Mouse (Mus musculus): ENCODE measurements around the gene Zp1. TPM values are rescaled to one million over a fixed set of nuclear protein-coding genes. Genes with fewer than 3 reads are reported as not detected.

The Zp1 gene
- not detected for polyA plus RNA-seq (2014; fragmentation: Illumina TruSeq; extraction: RNeasy Lipid Tissue Mini Kit (QIAGEN cat#74804); ENCODE audit: low read depth, low replicate concordance)

DNA sequence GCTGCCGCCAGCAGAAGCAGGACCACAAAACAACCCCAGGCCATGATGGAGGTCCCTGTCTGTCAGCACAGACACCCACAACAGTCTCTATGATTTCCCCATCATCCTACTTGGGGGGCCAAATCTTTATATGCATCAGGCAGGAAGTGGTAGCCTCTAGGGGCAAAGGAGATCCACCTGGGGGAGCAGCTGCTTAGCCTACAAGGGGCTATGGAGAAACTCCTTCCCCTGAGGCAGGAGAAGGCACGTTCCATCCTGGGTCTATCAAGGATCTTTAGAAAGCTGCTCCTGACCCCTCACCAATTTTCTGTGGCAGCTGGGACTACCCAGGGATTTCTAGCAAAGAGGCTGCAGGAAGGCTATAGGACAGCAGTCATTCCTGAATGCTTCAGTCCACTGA is at the start of gene Zp1:
Gene Zp1 (minus strand): TSS at position 101 of the 400 bp plus-strand sequence.

GRCm38 (mm10) chr19:10949112-10949511 is 28.7 kb upstream of the Zp1 start, which contains the start of gene Ccdc86:
Ccdc86 (minus strand) TSS chr19:10949266.

GRCm38 (mm10) chr19:10937110-10937563 is 16.7 kb upstream of the Zp1 start, which contains the start of gene Ptgdr2:
Ptgdr2 (plus strand) TSS chr19:10937160.

GRCm38 (mm10) chr19:10895016-10895528 is 25.4 kb downstream of the Zp1 start, which contains the start of gene Prpf19:
Prpf19 (plus strand) TSS chr19:10895231.

DNA sequence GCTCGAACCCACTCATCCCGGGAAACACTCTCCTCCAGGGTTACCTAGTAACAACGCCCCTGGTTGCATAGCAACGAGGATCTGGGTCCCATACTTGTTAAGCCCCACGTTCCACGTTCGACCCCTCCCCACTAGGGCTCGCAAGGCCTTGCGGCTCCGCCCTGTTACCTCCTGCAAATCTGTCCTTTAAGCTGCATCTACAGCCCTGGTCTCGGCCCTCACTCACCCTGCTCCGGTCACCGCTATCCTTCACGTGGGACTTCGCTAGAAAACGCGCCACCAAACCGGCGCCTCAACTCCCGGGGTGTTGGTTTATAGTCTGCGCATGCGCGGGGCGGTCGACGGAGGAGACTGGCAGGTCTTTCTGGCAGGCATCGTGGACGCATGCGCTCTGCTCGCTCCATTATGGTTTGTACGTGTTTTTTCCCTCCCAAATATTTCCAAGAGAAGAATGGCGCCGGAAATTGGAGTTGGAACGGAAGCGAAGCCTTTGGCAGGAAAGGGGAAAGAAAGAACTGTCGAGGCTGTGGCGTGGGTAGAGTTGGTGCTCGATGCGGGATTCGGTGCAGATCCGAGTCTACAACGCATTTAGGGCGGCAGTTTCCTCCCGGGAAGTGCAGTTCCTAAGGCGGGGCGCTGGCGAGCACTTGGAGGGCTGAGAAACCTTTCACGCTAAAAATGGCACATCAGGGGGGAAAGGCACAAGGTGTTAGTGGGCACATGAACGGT is 38.8 kb downstream of the Zp1 start, which contains the start of gene Tmem109:
Gene Tmem109 (minus strand): TSS at position 576 of the 729 bp plus-strand sequence.

DNA sequence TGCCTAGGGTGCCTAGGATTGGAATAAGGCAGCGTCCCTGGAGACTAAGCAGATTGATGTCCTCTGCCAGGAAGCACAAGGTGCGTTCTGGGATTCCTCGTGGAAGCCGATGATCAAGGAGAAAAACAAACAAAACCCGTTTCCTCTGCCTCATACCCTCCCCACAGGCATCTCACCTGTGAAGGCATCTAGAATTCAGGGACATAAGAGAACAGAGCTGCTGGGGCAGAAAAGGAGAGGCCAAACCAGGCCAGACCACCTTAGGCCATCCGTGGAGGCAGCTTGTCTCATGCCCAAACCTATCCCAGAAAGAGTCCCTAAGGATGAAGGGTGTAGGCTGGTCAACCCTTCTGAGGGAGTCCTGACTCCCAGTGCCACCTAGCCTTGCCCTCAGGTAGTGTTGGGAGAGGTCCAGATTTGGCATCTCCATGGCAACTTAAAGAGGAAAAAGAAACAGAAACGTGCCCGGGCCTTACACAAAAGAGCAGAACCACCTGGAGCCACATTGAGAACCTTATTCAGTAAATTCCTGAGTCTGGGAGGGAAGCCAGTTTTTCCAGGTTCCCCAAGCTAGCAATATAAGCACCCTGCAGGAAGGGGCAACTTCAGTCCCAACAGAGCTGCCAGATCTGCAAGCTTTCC is 50.4 kb downstream of the Zp1 start, which contains the start of gene Tmem132a:
Gene Tmem132a (minus strand): TSS at position 55 of the 642 bp plus-strand sequence.

Other genes with a start within 250 kb of the Zp1 start
- not detected for gene Pga5, start 242.6 kb downstream of the Zp1 start, polyA plus RNA-seq (2014; fragmentation: Illumina TruSeq; extraction: RNeasy Lipid Tissue Mini Kit (QIAGEN cat#74804); ENCODE audit: low read depth, low replicate concordance)
- 25.9 TPM for gene Vps37c, start 231.9 kb downstream of the Zp1 start, polyA plus RNA-seq (2014; fragmentation: Illumina TruSeq; extraction: RNeasy Lipid Tissue Mini Kit (QIAGEN cat#74804); ENCODE audit: low read depth, low replicate concordance)
- not detected for gene Cd5, start 181.6 kb downstream of the Zp1 start, polyA plus RNA-seq (2014; fragmentation: Illumina TruSeq; extraction: RNeasy Lipid Tissue Mini Kit (QIAGEN cat#74804); ENCODE audit: low read depth, low replicate concordance)
- not detected for gene Cd6, start 90.6 kb downstream of the Zp1 start, polyA plus RNA-seq (2014; fragmentation: Illumina TruSeq; extraction: RNeasy Lipid Tissue Mini Kit (QIAGEN cat#74804); ENCODE audit: low read depth, low replicate concordance)
- 3.0 TPM for gene Slc15a3, start 80.9 kb downstream of the Zp1 start, polyA plus RNA-seq (2014; fragmentation: Illumina TruSeq; extraction: RNeasy Lipid Tissue Mini Kit (QIAGEN cat#74804); ENCODE audit: low read depth, low replicate concordance)
- gene Tmem132a, start 50.7 kb downstream of the Zp1 start, polyA plus RNA-seq (2014; fragmentation: Illumina TruSeq; extraction: RNeasy Lipid Tissue Mini Kit (QIAGEN cat#74804); ENCODE audit: low read depth, low replicate concordance), result 6.8 TPM
- 126 TPM for gene Tmem109, start 38.6 kb downstream of the Zp1 start, polyA plus RNA-seq (2014; fragmentation: Illumina TruSeq; extraction: RNeasy Lipid Tissue Mini Kit (QIAGEN cat#74804); ENCODE audit: low read depth, low replicate concordance)
- 294 TPM for gene Prpf19, start 25.4 kb downstream of the Zp1 start, polyA plus RNA-seq (2014; fragmentation: Illumina TruSeq; extraction: RNeasy Lipid Tissue Mini Kit (QIAGEN cat#74804); ENCODE audit: low read depth, low replicate concordance)
- gene Ptgdr2, start 16.5 kb upstream of the Zp1 start, polyA plus RNA-seq (2014; fragmentation: Illumina TruSeq; extraction: RNeasy Lipid Tissue Mini Kit (QIAGEN cat#74804); ENCODE audit: low read depth, low replicate concordance), result not detected
- gene Ccdc86, start 28.6 kb upstream of the Zp1 start, polyA plus RNA-seq (2014; fragmentation: Illumina TruSeq; extraction: RNeasy Lipid Tissue Mini Kit (QIAGEN cat#74804); ENCODE audit: low read depth, low replicate concordance), result 6.2 TPM
- gene Ms4a10, start 54.0 kb upstream of the Zp1 start, polyA plus RNA-seq (2014; fragmentation: Illumina TruSeq; extraction: RNeasy Lipid Tissue Mini Kit (QIAGEN cat#74804); ENCODE audit: low read depth, low replicate concordance), result not detected
- not detected for gene Ms4a15, start 72.6 kb upstream of the Zp1 start, polyA plus RNA-seq (2014; fragmentation: Illumina TruSeq; extraction: RNeasy Lipid Tissue Mini Kit (QIAGEN cat#74804); ENCODE audit: low read depth, low replicate concordance)
- not detected for gene Ms4a18, start 97.4 kb upstream of the Zp1 start, polyA plus RNA-seq (2014; fragmentation: Illumina TruSeq; extraction: RNeasy Lipid Tissue Mini Kit (QIAGEN cat#74804); ENCODE audit: low read depth, low replicate concordance)
- 0.60 TPM for gene Ms4a8a, start 160.5 kb upstream of the Zp1 start, polyA plus RNA-seq (2014; fragmentation: Illumina TruSeq; extraction: RNeasy Lipid Tissue Mini Kit (QIAGEN cat#74804); ENCODE audit: low read depth, low replicate concordance)
- gene 1700017D01Rik, start 210.2 kb upstream of the Zp1 start, polyA plus RNA-seq (2014; fragmentation: Illumina TruSeq; extraction: RNeasy Lipid Tissue Mini Kit (QIAGEN cat#74804); ENCODE audit: low read depth, low replicate concordance), result not detected
- not detected for gene 1700025F22Rik, start 244.7 kb upstream of the Zp1 start, polyA plus RNA-seq (2014; fragmentation: Illumina TruSeq; extraction: RNeasy Lipid Tissue Mini Kit (QIAGEN cat#74804); ENCODE audit: low read depth, low replicate concordance)